Mouse (Mus musculus): ENCODE results near the gene Gprin2. TPM values are rescaled to one million over a fixed set of nuclear protein-coding genes. Genes with fewer than 3 reads are reported as not detected.

Gene Gprin2
- polyA plus RNA-seq, 1 experiment from 2014 or later = 9.7 TPM

- no peak for ATAC-seq (replicated peaks)
- 71% methylated on average over 5 of the region's 5 CpGs for WGBS
- Histone ChIP-seq H3K4me1 (peaks cover 6% of the 10 kb centered on the region), H3K4me3 (no peak overlapping the region), H3K27ac (no peak overlapping the region), H3K9me3 (no peaks in the 10 kb centered on the region), H3K4me2 (no peak overlapping the region), H3K27me3 (replicated peaks) (peaks cover 9% of the 10 kb centered on the region), H3K9ac (no peak overlapping the region), H3K36me3 (replicated peaks) (no peaks in the 10 kb centered on the region)
Measured at GRCm38 (mm10) chr14:34223362-34223898, 22.0 kb upstream of the Gprin2 start.

- no peak overlapping the region for H3K4me3 ChIP-seq
- H3K36me3 ChIP-seq (replicated peaks) = no peaks in the 10 kb centered on the region
- WGBS = 81% methylated on average over 5 of the region's 5 CpGs
Measured at GRCm38 (mm10) chr14:34221416-34222077, 20.1 kb upstream of the Gprin2 start.

GRCm38 (mm10) chr14:34220426-34220825 is 19.0 kb upstream of the Gprin2 start:
- Histone ChIP-seq H3K9me3 (no peaks in the 10 kb centered on the region), H3K4me2 (no peak overlapping the region), H3K27ac (no peak overlapping the region), H3K36me3 (replicated peaks) (no peaks in the 10 kb centered on the region), H3K4me3 (no peak overlapping the region), H3K27me3 (replicated peaks) (peaks cover 9% of the 10 kb centered on the region), H3K9ac (no peak overlapping the region), H3K4me1 (peaks cover 6% of the 10 kb centered on the region)
- WGBS = 81% methylated on average over 5 of the region's 5 CpGs
- no peak for ATAC-seq (replicated peaks)

More at GRCm38 (mm10) chr14:34221416-34222077, 20.1 kb upstream of the Gprin2 start:
- Histone ChIP-seq H3K4me1 (peaks cover 6% of the 10 kb centered on the region), H3K27me3 (replicated peaks) (peaks cover 9% of the 10 kb centered on the region), H3K9me3 (no peaks in the 10 kb centered on the region), H3K9ac (no peak overlapping the region), H3K4me2 (no peak overlapping the region), H3K27ac (no peak overlapping the region)
- ATAC-seq (replicated peaks) = no peak

GRCm38 (mm10) chr14:34219786-34220198 is 18.3 kb upstream of the Gprin2 start:
- peak overlapping the region; percentile 48 for H3K4me2 ChIP-seq
- no peaks in the 10 kb centered on the region for H3K9me3 ChIP-seq
- H3K4me3 ChIP-seq = peak overlapping the region; percentile 25
- 6% methylated on average over 29 of the region's 29 CpGs for WGBS
- peaks cover 6% of the 10 kb centered on the region for H3K4me1 ChIP-seq
- 0 out of 2 replicates have a peak, but pooled peaks have one; percentile 37 for ATAC-seq (replicated peaks)
- no peak overlapping the region for H3K27ac ChIP-seq
- no peaks in the 10 kb centered on the region for H3K36me3 ChIP-seq (replicated peaks)
- peaks cover 9% of the 10 kb centered on the region for H3K27me3 ChIP-seq (replicated peaks)
- H3K9ac ChIP-seq = no peak overlapping the region

GRCm38 (mm10) chr14:34219295-34219694 is 17.8 kb upstream of the Gprin2 start, which contains the start of gene Syt15:
Syt15 (plus strand) TSS chr14:34219595.
- Histone ChIP-seq H3K9ac (no peak within 1 kb of the TSS), H3K27ac (no peak within 1 kb of the TSS), H3K36me3 (replicated peaks) (no peaks in the 10 kb centered on the region), H3K27me3 (replicated peaks) (peaks cover 9% of the 10 kb centered on the region), H3K4me1 (peaks cover 6% of the 10 kb centered on the region), H3K4me2 (peak within 1 kb of the TSS; percentile 48), H3K4me3 (peak within 1 kb of the TSS; percentile 25), H3K9me3 (no peaks in the 10 kb centered on the region)
- ATAC-seq (replicated peaks) = no peak
- 81% methylated on average over 6 of the region's 6 CpGs for WGBS

GRCm38 (mm10) chr14:34215451-34216127 is 14.1 kb upstream of the Gprin2 start:
- Histone ChIP-seq H3K9ac (no peak overlapping the region), H3K9me3 (no peaks in the 10 kb centered on the region), H3K36me3 (replicated peaks) (no peaks in the 10 kb centered on the region), H3K27ac (no peak overlapping the region), H3K27me3 (replicated peaks) (peaks cover 9% of the 10 kb centered on the region), H3K4me3 (no peak overlapping the region), H3K4me1 (peaks cover 6% of the 10 kb centered on the region), H3K4me2 (no peak overlapping the region)
- ATAC-seq (replicated peaks) = no peak
- 73% methylated on average over 6 of the region's 6 CpGs for WGBS

GRCm38 (mm10) chr14:34209942-34210341 is 8.5 kb upstream of the Gprin2 start:
- Histone ChIP-seq H3K4me1 (no peaks in the 10 kb centered on the region), H3K4me2 (no peak overlapping the region), H3K9ac (no peak overlapping the region), H3K27ac (no peak overlapping the region), H3K9me3 (no peaks in the 10 kb centered on the region), H3K4me3 (no peak overlapping the region), H3K27me3 (replicated peaks) (no peaks in the 10 kb centered on the region), H3K36me3 (replicated peaks) (no peaks in the 10 kb centered on the region)
- 95% methylated on average over 4 of the region's 4 CpGs for WGBS
- ATAC-seq (replicated peaks) = no peak

- H3K4me2 ChIP-seq = no peak overlapping the region
- 52% methylated on average over 4 of the region's 4 CpGs for WGBS
- H3K9ac ChIP-seq = no peak overlapping the region
- no peaks in the 10 kb centered on the region for H3K27me3 ChIP-seq (replicated peaks)
- no peak overlapping the region for H3K4me3 ChIP-seq
- H3K36me3 ChIP-seq (replicated peaks) = no peaks in the 10 kb centered on the region
- H3K27ac ChIP-seq = no peak overlapping the region
- no peaks in the 10 kb centered on the region for H3K4me1 ChIP-seq
- ATAC-seq (replicated peaks) = no peak
- no peaks in the 10 kb centered on the region for H3K9me3 ChIP-seq
Measured at GRCm38 (mm10) chr14:34209080-34209479, 7.6 kb upstream of the Gprin2 start.

GRCm38 (mm10) chr14:34208651-34209050 is 7.2 kb upstream of the Gprin2 start:
- Histone ChIP-seq H3K9ac (no peak overlapping the region), H3K27ac (no peak overlapping the region), H3K36me3 (replicated peaks) (no peaks in the 10 kb centered on the region), H3K4me3 (no peak overlapping the region), H3K27me3 (replicated peaks) (no peaks in the 10 kb centered on the region), H3K9me3 (no peaks in the 10 kb centered on the region), H3K4me2 (no peak overlapping the region), H3K4me1 (no peaks in the 10 kb centered on the region)
- ATAC-seq (replicated peaks) = no peak
- 49% methylated on average over 2 of the region's 2 CpGs for WGBS

GRCm38 (mm10) chr14:34207996-34208395 is 6.5 kb upstream of the Gprin2 start:
- H3K36me3 ChIP-seq (replicated peaks) = no peaks in the 10 kb centered on the region
- H3K27ac ChIP-seq = no peak overlapping the region
- no peak for ATAC-seq (replicated peaks)
- 80% methylated on average over 6 of the region's 6 CpGs for WGBS
- H3K9ac ChIP-seq = no peak overlapping the region
- peaks cover 1% of the 10 kb centered on the region; the same call in 1 of the 2 replicates for H3K27me3 ChIP-seq (replicated peaks)
- H3K4me1 ChIP-seq = no peaks in the 10 kb centered on the region
- no peak overlapping the region for H3K4me3 ChIP-seq
- no peak overlapping the region for H3K4me2 ChIP-seq
- H3K9me3 ChIP-seq = no peaks in the 10 kb centered on the region

GRCm38 (mm10) chr14:34200738-34201230 is 669 bp downstream of the Gprin2 start:
- under 1% methylated on average over 19 of the region's 19 CpGs for WGBS
- Histone ChIP-seq H3K9me3 (no peaks in the 10 kb centered on the region), H3K27me3 (replicated peaks) (peaks cover 5% of the 10 kb centered on the region; the same call in 1 of the 2 replicates), H3K36me3 (replicated peaks) (no peaks in the 10 kb centered on the region), H3K4me3 (peak overlapping the region; percentile 75), H3K27ac (peak overlapping the region; percentile 86), H3K4me1 (peaks cover 18% of the 10 kb centered on the region), H3K4me2 (peak overlapping the region; percentile 62), H3K9ac (peak overlapping the region; percentile 71)
- peak; percentile 90 for ATAC-seq (replicated peaks)

- ATAC-seq (replicated peaks) = no peak
- peaks cover 17% of the 10 kb centered on the region; the same call in 1 of the 2 replicates for H3K36me3 ChIP-seq (replicated peaks)
- no peak overlapping the region for H3K27ac ChIP-seq
- H3K4me1 ChIP-seq = peaks cover 18% of the 10 kb centered on the region
- no peak overlapping the region for H3K4me2 ChIP-seq
- no peaks in the 10 kb centered on the region for H3K27me3 ChIP-seq (replicated peaks)
- H3K4me3 ChIP-seq = no peak overlapping the region
- H3K9me3 ChIP-seq = no peaks in the 10 kb centered on the region
- H3K9ac ChIP-seq = no peak overlapping the region
- 56% methylated on average over 4 of the region's 4 CpGs for WGBS
Measured at GRCm38 (mm10) chr14:34196706-34197105, 4.7 kb downstream of the Gprin2 start.
